Mouse (Mus musculus): Measurements from ENCODE around the gene Uck2. TPM values are rescaled to one million over a fixed set of nuclear protein-coding genes. Genes with fewer than 3 reads are reported as not detected.

Gene Uck2
- polyA plus RNA-seq, 1 experiment from 2014 or later: 71.2 TPM

- Histone ChIP-seq H3K9me3 (replicated peaks; ENCODE audit: control insufficient read depth, low read length) (no peaks in the 10 kb centered on the region), H3K4me2 (peak overlapping the region; percentile 53), H3K27ac (ENCODE audit: low read depth, low read length) (peak overlapping the region; percentile 78), H3K9ac (ENCODE audit: low read depth, low read length) (peak overlapping the region; percentile 44), H3K36me3 (ENCODE audit: control insufficient read depth, insufficient read depth, low read length) (no peaks in the 10 kb centered on the region), H3K4me1 (ENCODE audit: control insufficient read depth, insufficient read depth, low read length) (peaks cover 57% of the 10 kb centered on the region), H3K27me3 (ENCODE audit: control insufficient read depth, insufficient read depth, low read length) (no peaks in the 10 kb centered on the region), H3K4me3 (ENCODE audit: low read depth, low read length) (peak overlapping the region; percentile 2; the same call in 1 of the 2 replicates)
- no peak; the same call in 1 of the 2 replicates for ATAC-seq (replicated peaks; ENCODE audit: insufficient number of reproducible peaks, low FRiP score, low TSS enrichment)
- WGBS (ENCODE audit: insufficient replicate concordance): 18% methylated on average over 6 of the region's 6 CpGs
Observed at GRCm38 (mm10) chr1:167269856-167270270, 15.3 kb downstream of the Uck2 start.

- H3K4me1 ChIP-seq (ENCODE audit: control insufficient read depth, insufficient read depth, low read length): peaks cover 55% of the 10 kb centered on the region
- H3K9me3 ChIP-seq (replicated peaks; ENCODE audit: control insufficient read depth, low read length): no peaks in the 10 kb centered on the region
- no peaks in the 10 kb centered on the region for H3K27me3 ChIP-seq (ENCODE audit: control insufficient read depth, insufficient read depth, low read length)
- H3K36me3 ChIP-seq (ENCODE audit: control insufficient read depth, insufficient read depth, low read length): no peaks in the 10 kb centered on the region
- WGBS (ENCODE audit: insufficient replicate concordance): 33% methylated on average over 14 of the region's 14 CpGs
- H3K27ac ChIP-seq (ENCODE audit: low read depth, low read length): peak overlapping the region; percentile 78
- peak overlapping the region; percentile 47 for H3K9ac ChIP-seq (ENCODE audit: low read depth, low read length)
- peak overlapping the region; percentile 53 for H3K4me2 ChIP-seq
- H3K4me3 ChIP-seq (ENCODE audit: low read depth, low read length): no peak overlapping the region
- ATAC-seq (replicated peaks; ENCODE audit: insufficient number of reproducible peaks, low FRiP score, low TSS enrichment): no peak
Observed at GRCm38 (mm10) chr1:167269350-167269811, 15.7 kb downstream of the Uck2 start.

- no peak overlapping the region for H3K9ac ChIP-seq (ENCODE audit: low read depth, low read length)
- no peaks in the 10 kb centered on the region for H3K36me3 ChIP-seq (ENCODE audit: control insufficient read depth, insufficient read depth, low read length)
- no peaks in the 10 kb centered on the region for H3K27me3 ChIP-seq (ENCODE audit: control insufficient read depth, insufficient read depth, low read length)
- no peak overlapping the region for H3K4me3 ChIP-seq (ENCODE audit: low read depth, low read length)
- 0 out of 2 replicates have a peak overlapping the region, but pooled peaks have one; percentile 53 for H3K4me2 ChIP-seq
- no peak for ATAC-seq (replicated peaks; ENCODE audit: insufficient number of reproducible peaks, low FRiP score, low TSS enrichment)
- peak overlapping the region; percentile 78 for H3K27ac ChIP-seq (ENCODE audit: low read depth, low read length)
- H3K9me3 ChIP-seq (replicated peaks; ENCODE audit: control insufficient read depth, low read length): no peaks in the 10 kb centered on the region
- peaks cover 53% of the 10 kb centered on the region for H3K4me1 ChIP-seq (ENCODE audit: control insufficient read depth, insufficient read depth, low read length)
- WGBS (ENCODE audit: insufficient replicate concordance): 81% methylated on average over 9 of the region's 9 CpGs
Observed at GRCm38 (mm10) chr1:167268360-167269063, 16.6 kb downstream of the Uck2 start.

GRCm38 (mm10) chr1:167266720-167267119, 18.4 kb downstream of the Uck2 start:
- H3K4me1 ChIP-seq (ENCODE audit: control insufficient read depth, insufficient read depth, low read length): peaks cover 60% of the 10 kb centered on the region
- no peak overlapping the region for H3K4me2 ChIP-seq
- 67% methylated on average over 3 of the region's 3 CpGs for WGBS (ENCODE audit: insufficient replicate concordance)
- no peaks in the 10 kb centered on the region for H3K36me3 ChIP-seq (ENCODE audit: control insufficient read depth, insufficient read depth, low read length)
- no peak for ATAC-seq (replicated peaks; ENCODE audit: insufficient number of reproducible peaks, low FRiP score, low TSS enrichment)
- no peaks in the 10 kb centered on the region for H3K9me3 ChIP-seq (replicated peaks; ENCODE audit: control insufficient read depth, low read length)
- H3K27ac ChIP-seq (ENCODE audit: low read depth, low read length): no peak overlapping the region
- H3K9ac ChIP-seq (ENCODE audit: low read depth, low read length): no peak overlapping the region
- H3K4me3 ChIP-seq (ENCODE audit: low read depth, low read length): no peak overlapping the region
- H3K27me3 ChIP-seq (ENCODE audit: control insufficient read depth, insufficient read depth, low read length): no peaks in the 10 kb centered on the region

- 75% methylated on average over 4 of the region's 4 CpGs for WGBS (ENCODE audit: insufficient replicate concordance)
- Histone ChIP-seq H3K36me3 (ENCODE audit: control insufficient read depth, insufficient read depth, low read length) (no peaks in the 10 kb centered on the region), H3K9me3 (replicated peaks; ENCODE audit: control insufficient read depth, low read length) (no peaks in the 10 kb centered on the region), H3K9ac (ENCODE audit: low read depth, low read length) (no peak overlapping the region), H3K27ac (ENCODE audit: low read depth, low read length) (no peak overlapping the region), H3K4me2 (no peak overlapping the region), H3K4me1 (ENCODE audit: control insufficient read depth, insufficient read depth, low read length) (peaks cover 48% of the 10 kb centered on the region), H3K27me3 (ENCODE audit: control insufficient read depth, insufficient read depth, low read length) (no peaks in the 10 kb centered on the region), H3K4me3 (ENCODE audit: low read depth, low read length) (no peak overlapping the region)
- no peak for ATAC-seq (replicated peaks; ENCODE audit: insufficient number of reproducible peaks, low FRiP score, low TSS enrichment)
Observed at GRCm38 (mm10) chr1:167265366-167265765, 19.8 kb downstream of the Uck2 start.

GRCm38 (mm10) chr1:167262489-167263041, 22.6 kb downstream of the Uck2 start:
- ATAC-seq (replicated peaks; ENCODE audit: insufficient number of reproducible peaks, low FRiP score, low TSS enrichment): no peak
- Histone ChIP-seq H3K9ac (ENCODE audit: low read depth, low read length) (no peak overlapping the region), H3K27ac (ENCODE audit: low read depth, low read length) (no peak overlapping the region)

GRCm38 (mm10) chr1:167261750-167262149, 23.4 kb downstream of the Uck2 start:
- ATAC-seq (replicated peaks; ENCODE audit: insufficient number of reproducible peaks, low FRiP score, low TSS enrichment): no peak
- no peaks in the 10 kb centered on the region for H3K9me3 ChIP-seq (replicated peaks; ENCODE audit: control insufficient read depth, low read length)
- no peaks in the 10 kb centered on the region for H3K27me3 ChIP-seq (ENCODE audit: control insufficient read depth, insufficient read depth, low read length)
- no peak overlapping the region for H3K27ac ChIP-seq (ENCODE audit: low read depth, low read length)
- H3K4me2 ChIP-seq: no peak overlapping the region
- peaks cover 43% of the 10 kb centered on the region for H3K4me1 ChIP-seq (ENCODE audit: control insufficient read depth, insufficient read depth, low read length)
- H3K36me3 ChIP-seq (ENCODE audit: control insufficient read depth, insufficient read depth, low read length): no peaks in the 10 kb centered on the region
- H3K9ac ChIP-seq (ENCODE audit: low read depth, low read length): no peak overlapping the region
- H3K4me3 ChIP-seq (ENCODE audit: low read depth, low read length): no peak overlapping the region
- WGBS (ENCODE audit: insufficient replicate concordance): 79% methylated on average over 11 of the region's 11 CpGs

More at GRCm38 (mm10) chr1:167262489-167263041, 22.6 kb downstream of the Uck2 start:
- Histone ChIP-seq H3K9me3 (replicated peaks; ENCODE audit: control insufficient read depth, low read length) (no peaks in the 10 kb centered on the region), H3K4me1 (ENCODE audit: control insufficient read depth, insufficient read depth, low read length) (peaks cover 39% of the 10 kb centered on the region), H3K36me3 (ENCODE audit: control insufficient read depth, insufficient read depth, low read length) (no peaks in the 10 kb centered on the region), H3K4me3 (ENCODE audit: low read depth, low read length) (no peak overlapping the region), H3K27me3 (ENCODE audit: control insufficient read depth, insufficient read depth, low read length) (no peaks in the 10 kb centered on the region), H3K4me2 (no peak overlapping the region)
- 61% methylated on average over 10 of the region's 10 CpGs for WGBS (ENCODE audit: insufficient replicate concordance)

GRCm38 (mm10) chr1:167259702-167260101, 25.4 kb downstream of the Uck2 start:
- ATAC-seq (replicated peaks; ENCODE audit: insufficient number of reproducible peaks, low FRiP score, low TSS enrichment): no peak
- H3K36me3 ChIP-seq (ENCODE audit: control insufficient read depth, insufficient read depth, low read length): no peaks in the 10 kb centered on the region
- peak overlapping the region; percentile 31 for H3K27ac ChIP-seq (ENCODE audit: low read depth, low read length)
- no peaks in the 10 kb centered on the region for H3K27me3 ChIP-seq (ENCODE audit: control insufficient read depth, insufficient read depth, low read length)
- H3K4me1 ChIP-seq (ENCODE audit: control insufficient read depth, insufficient read depth, low read length): peaks cover 45% of the 10 kb centered on the region
- no peak overlapping the region for H3K9ac ChIP-seq (ENCODE audit: low read depth, low read length)
- peak overlapping the region; percentile 50 for H3K4me2 ChIP-seq
- H3K9me3 ChIP-seq (replicated peaks; ENCODE audit: control insufficient read depth, low read length): no peaks in the 10 kb centered on the region
- WGBS (ENCODE audit: insufficient replicate concordance): 31% methylated on average over 10 of the region's 10 CpGs
- peak overlapping the region; percentile 14; the same call in 1 of the 2 replicates for H3K4me3 ChIP-seq (ENCODE audit: low read depth, low read length)

All from heart, embryonic 11.5 days (tissue).